Mouse (Mus musculus): ENCODE results near the gene Mbd4. TPM values are rescaled to one million over a fixed set of nuclear protein-coding genes. Genes with fewer than 3 reads are reported as not detected.

Gene Mbd4
- 11.1 TPM for polyA plus RNA-seq (2017; shearing (Covaris generic))

GRCm38 (mm10) chr6:115853091-115853813 lies at the start of gene Mbd4, which contains the start of gene Ift122:
TSS of gene Mbd4 (minus strand) at chr6:115853371.
TSS of gene Ift122 (plus strand) at chr6:115853470.

GRCm38 (mm10) chr6:115838161-115838597 lies 15.0 kb downstream of the Mbd4 start, which contains the start of gene Efcab12:
TSS of gene Efcab12 (minus strand) at chr6:115838412.

DNA sequence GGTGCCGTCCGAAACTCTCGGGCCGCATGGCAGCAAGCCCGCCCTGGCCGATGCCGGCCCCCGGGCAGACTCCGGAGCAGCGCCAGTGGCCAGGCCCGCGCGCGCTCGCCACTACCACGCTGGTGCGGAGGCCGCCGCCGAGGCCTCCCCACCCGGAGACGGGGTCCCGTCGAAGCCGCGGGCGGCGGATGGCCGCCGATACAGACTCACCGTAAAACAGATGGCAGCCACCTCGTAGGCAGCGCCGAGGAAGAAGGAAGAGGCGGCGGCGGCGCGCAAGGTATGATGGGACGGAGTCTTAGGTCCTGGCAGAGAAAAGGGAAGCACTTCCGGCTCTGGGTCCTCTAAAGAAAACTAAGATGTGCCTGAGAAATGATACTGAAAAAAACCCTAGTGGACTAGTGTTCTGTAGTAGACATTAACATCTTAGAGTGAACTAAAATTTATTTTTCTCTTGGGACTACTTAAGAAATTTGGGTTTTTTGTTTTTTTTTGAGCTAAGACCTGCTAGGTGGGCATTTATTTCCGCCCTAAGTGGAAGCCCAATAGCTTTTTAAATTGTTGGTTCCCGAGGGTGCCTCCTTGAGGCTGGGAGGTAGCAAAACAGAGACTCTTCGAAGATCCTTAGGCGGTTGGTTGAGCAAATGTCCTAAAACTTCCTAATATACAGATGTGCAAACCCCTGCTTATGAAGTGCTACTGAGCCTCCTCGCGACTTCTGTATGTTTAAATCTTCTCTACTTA lies 44.5 kb downstream of the Mbd4 start, which contains the start of gene Rpl32:
Gene Rpl32 (minus strand): TSS at position 260 of the 744 bp plus-strand sequence.

Other genes starting within 250 kb of the Mbd4 start
- 117 TPM for gene Raf1, start 176.7 kb downstream of the Mbd4 start, polyA plus RNA-seq (2017; shearing (Covaris generic))
- not detected for gene Tmem40, start 91.0 kb downstream of the Mbd4 start, polyA plus RNA-seq (2017; shearing (Covaris generic))
- gene Cand2, start 78.8 kb downstream of the Mbd4 start, polyA plus RNA-seq (2017; shearing (Covaris generic)): 4.1 TPM
- 4,246 TPM for gene Rpl32, start 44.6 kb downstream of the Mbd4 start, polyA plus RNA-seq (2017; shearing (Covaris generic))
- gene Efcab12, start 15.0 kb downstream of the Mbd4 start, polyA plus RNA-seq (2017; shearing (Covaris generic)): not detected
- 0.96 TPM for gene Ift122, start 99 bp upstream of the Mbd4 start, polyA plus RNA-seq (2017; shearing (Covaris generic))
- gene Rho, start 78.4 kb upstream of the Mbd4 start, polyA plus RNA-seq (2017; shearing (Covaris generic)): not detected
- not detected for gene H1foo, start 91.6 kb upstream of the Mbd4 start, polyA plus RNA-seq (2017; shearing (Covaris generic))
- 1.2 TPM for gene Plxnd1, start 141.6 kb upstream of the Mbd4 start, polyA plus RNA-seq (2017; shearing (Covaris generic))

Measured in naive thymus-derived CD4-positive, alpha-beta T cell, adult 5 months (primary cell).